Mouse (Mus musculus): ENCODE measurements around the gene Lrpprc.

DNA sequence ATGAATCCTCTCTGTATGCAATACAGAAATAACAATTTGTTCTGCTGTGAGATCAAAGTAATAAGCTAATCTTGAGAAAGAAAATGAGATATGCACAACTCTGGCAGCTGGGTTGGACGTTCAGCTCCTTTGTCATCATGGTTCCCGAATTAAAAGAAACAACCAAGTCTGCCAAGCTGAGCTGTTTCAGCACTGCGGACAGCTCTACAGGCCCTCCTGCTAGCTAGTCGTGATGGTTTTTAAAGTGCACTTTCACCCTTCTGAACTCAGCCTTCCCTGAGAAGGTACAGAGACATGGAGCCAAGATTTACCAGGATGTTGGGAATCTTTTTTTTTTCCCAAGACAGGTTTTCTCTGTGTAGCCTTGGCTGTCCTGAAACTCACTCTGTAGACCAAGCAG lies 30.0 kb upstream of the Lrpprc start:
- TF ChIP-seq POLR2A (IDR thresholded peaks at IDR 0.05; ENCODE audit: borderline replicate concordance, extremely low read depth, low read depth, low read length) (no peak), CTCF (IDR thresholded peaks at IDR 0.05; ENCODE audit: insufficient read depth, low read length) (no peak)

Measured in lung, adult 2 months (tissue).